ENCODE assay signal across 15 mouse cellular contexts in genomic region chr2:167963176-167963575, GRCm38 (mm10). TPM values are rescaled to one million over a fixed set of nuclear protein-coding genes. Genes with fewer than 3 reads are reported as not detected.
A peak's percentile ranks its signal among the peaks of the same experiment; 100 is the strongest.
DNase-seq lines count a peak whose midpoint lies in the region; ATAC-seq lines count a peak whose summit lies in the region.
"Had no signal": no experiment of that assay in that cellular context is flagged by ENCODE, and none has a peak within 500 bp of the region (broad histone marks: within the 10 kb centered on the region; RNA-seq: fewer than 3 reads in every experiment).

No protein-coding gene starts in this region.

- ATAC-seq in heart, embryonic 13.5 days (ENCODE audit: extremely low read depth, insufficient number of reproducible peaks, low FRiP score, low TSS enrichment): no peak
- no peak for ATAC-seq in forebrain, embryonic 13.5 days

- H3K36me3 ChIP-seq in heart, embryonic 13.5 days: peaks cover 50% of the 10 kb centered on the region
- H3K36me3 ChIP-seq in forebrain, embryonic 13.5 days (ENCODE audit: poor library complexity, severe bottlenecking): peaks cover 56% of the 10 kb centered on the region

- H3K4me3 ChIP-seq in heart, embryonic 13.5 days: no peak overlapping the region
- no peak overlapping the region for H3K4me3 ChIP-seq in forebrain, embryonic 13.5 days
- H3K4me3 ChIP-seq: embryonic facial prominence, embryonic 13.5 days; hindbrain, embryonic 13.5 days; kidney, embryonic 15.5 days; limb, embryonic 13.5 days had no signal

- WGBS in heart, embryonic 13.5 days: 38% methylated on average over 4 of the region's 4 CpGs
- WGBS in forebrain, embryonic 13.5 days: 90% methylated on average over 4 of the region's 4 CpGs

- intact Hi-C loops in heart, postnatal 25 days (cut with DNase I): no loop called here
- intact Hi-C loops in left cerebral cortex, postnatal 14 days (cut with DNase I): no loop called here

- H3K27ac ChIP-seq in heart, embryonic 13.5 days (replicated peaks): peak overlapping the region; percentile 56; the same call in 1 of the 2 replicates
- no peak overlapping the region for H3K27ac ChIP-seq in forebrain, embryonic 13.5 days
- H3K27ac ChIP-seq: embryonic facial prominence, embryonic 13.5 days; hindbrain, embryonic 13.5 days; kidney, embryonic 15.5 days; limb, embryonic 13.5 days; liver, embryonic 14.5 days had no signal

- H3K9me3 ChIP-seq in heart, embryonic 13.5 days: no peaks in the 10 kb centered on the region
- H3K9me3 ChIP-seq in forebrain, embryonic 13.5 days (replicated peaks): no peaks in the 10 kb centered on the region
- H3K9me3 ChIP-seq: embryonic facial prominence, embryonic 13.5 days; hindbrain, embryonic 13.5 days; kidney, embryonic 15.5 days; limb, embryonic 13.5 days had no signal

- peaks cover 61% of the 10 kb centered on the region for H3K4me1 ChIP-seq in heart, embryonic 13.5 days
- H3K4me1 ChIP-seq in forebrain, embryonic 13.5 days: peaks cover 18% of the 10 kb centered on the region

- no peak overlapping the region for H3K9ac ChIP-seq in heart, embryonic 13.5 days
- H3K9ac ChIP-seq in forebrain, embryonic 13.5 days: no peak overlapping the region
- H3K9ac ChIP-seq: hindbrain, embryonic 13.5 days; kidney, embryonic 15.5 days; limb, embryonic 13.5 days; liver, embryonic 14.5 days had no signal

- H3K27me3 ChIP-seq in heart, embryonic 13.5 days (replicated peaks): no peaks in the 10 kb centered on the region
- H3K27me3 ChIP-seq in forebrain, embryonic 13.5 days: no peaks in the 10 kb centered on the region
- H3K27me3 ChIP-seq: embryonic facial prominence, embryonic 13.5 days; hindbrain, embryonic 13.5 days; kidney, embryonic 15.5 days; limb, embryonic 13.5 days had no signal

- no peak overlapping the region for H3K4me2 ChIP-seq in heart, embryonic 13.5 days
- H3K4me2 ChIP-seq in forebrain, embryonic 13.5 days: no peak overlapping the region
- H3K4me2 ChIP-seq: embryonic facial prominence, embryonic 13.5 days; hindbrain, embryonic 13.5 days; kidney, embryonic 15.5 days; limb, embryonic 13.5 days had no signal

- DNase-seq in heart, postnatal 25 days (ENCODE audit: low spot score): no peak
- peak; percentile 37 to 65 for DNase-seq in left cerebral cortex, postnatal 14 days (ENCODE audit: low spot score in 2 of 2)
- no peak for DNase-seq in left cerebral cortex, adult 11 months (ENCODE audit: low spot score)
- peak; percentile 79 for DNase-seq in brain, adult 2 months (ENCODE audit: low read depth, low spot score)
- peak; percentile 62 to 70 for DNase-seq in layer of hippocampus, adult 8-10 months (ENCODE audit: low spot score in 2 of 2)
- DNase-seq: adrenal gland, postnatal 36 days; cerebellum, adult 9-10 months; thymus, postnatal 36 days had no signal

RNA-seq across cellular contexts. Expression of gene Ptpn1, which starts 31.3 kb away (rescaled TPM):
- polyA plus RNA-seq in heart, embryonic 13.5 days (2015; fragmentation: Nextera tagmentation; extraction: Ambion mirVana): 42.1 and 47.2 TPM in 2 replicates
- total RNA-seq in heart, postnatal 25 days (2021): 10 to 100 TPM; 21.9 to 23.4 TPM
- 10 to 100 TPM; 62.3 to 66.7 TPM for total RNA-seq in left cerebral cortex, postnatal 14 days (2021)
- 10 to 100 TPM; 56.2 to 59.7 (median 58.3) TPM for total RNA-seq in layer of hippocampus, adult 8-10 months (2022)
- polyA plus RNA-seq in forebrain, embryonic 13.5 days (2015; fragmentation: Nextera tagmentation; extraction: Ambion mirVana): 94.4 and 104 TPM in 2 replicates

RNA-seq across cellular contexts. Expression of gene Ripor3, which starts 47.2 kb away (rescaled TPM):
- 0.67 and 1.2 TPM in 2 replicates for polyA plus RNA-seq in heart, embryonic 13.5 days (2015; fragmentation: Nextera tagmentation; extraction: Ambion mirVana)
- under 1 TPM; 0.49 to 0.75 TPM for total RNA-seq in heart, postnatal 25 days (2021)
- 1 to 10 TPM in 1 of 2 experiments, under 1 TPM in 1; 0.42 to 1.5 TPM for total RNA-seq in left cerebral cortex, postnatal 14 days (2021)
- total RNA-seq in layer of hippocampus, adult 8-10 months (2022): under 1 TPM; 0.14 to 0.18 (median 0.17) TPM
- polyA plus RNA-seq in forebrain, embryonic 13.5 days (2015; fragmentation: Nextera tagmentation; extraction: Ambion mirVana): 0.19 TPM in 2 replicates

Comparison
In these comparisons a context has a peak if more than half of its experiments do, and no peak if none do; other contexts are left out.
1. DNase-seq: peak in left cerebral cortex, postnatal 14 days (2 of 2), brain, adult 2 months (single experiment) and layer of hippocampus, adult 8-10 months (2 of 2); none in heart, postnatal 25 days (single experiment) and left cerebral cortex, adult 11 months (single experiment).